Mouse (Mus musculus): ENCODE results near the gene Ckap5. TPM values are rescaled to one million over a fixed set of nuclear protein-coding genes. Genes with fewer than 3 reads are reported as not detected.
A peak's percentile ranks its signal among the peaks of the same experiment; 100 is the strongest.

Gene Ckap5
- polyA plus RNA-seq, 1 experiment from 2014 or later, result 127 TPM

GRCm38 (mm10) chr2:91649553-91650359 lies 123.2 kb downstream of the Ckap5 start, which contains the start of the genes Zfp408 and Arhgap1:
TSS of gene Zfp408 (minus strand) at chr2:91649791.
TSS of gene Arhgap1 (plus strand) at chr2:91649860.
- H3K36me3 ChIP-seq, result peaks cover 63% of the 10 kb centered on the region
- peak within 1 kb of the TSS; percentile 94 for H3K27ac ChIP-seq
- WGBS, result under 1% methylated on average over 44 of the region's 44 CpGs
- H3K9me3 ChIP-seq (replicated peaks), result no peaks in the 10 kb centered on the region
- peaks cover 18% of the 10 kb centered on the region for H3K4me1 ChIP-seq
- DNase-seq (ENCODE audit: low spot score), result peak; percentile 99
- H3K4me3 ChIP-seq, result peak within 1 kb of the TSS; percentile 98
- H3K27me3 ChIP-seq (ENCODE audit: low read depth, poor library complexity, severe bottlenecking), result no peaks in the 10 kb centered on the region

DNA sequence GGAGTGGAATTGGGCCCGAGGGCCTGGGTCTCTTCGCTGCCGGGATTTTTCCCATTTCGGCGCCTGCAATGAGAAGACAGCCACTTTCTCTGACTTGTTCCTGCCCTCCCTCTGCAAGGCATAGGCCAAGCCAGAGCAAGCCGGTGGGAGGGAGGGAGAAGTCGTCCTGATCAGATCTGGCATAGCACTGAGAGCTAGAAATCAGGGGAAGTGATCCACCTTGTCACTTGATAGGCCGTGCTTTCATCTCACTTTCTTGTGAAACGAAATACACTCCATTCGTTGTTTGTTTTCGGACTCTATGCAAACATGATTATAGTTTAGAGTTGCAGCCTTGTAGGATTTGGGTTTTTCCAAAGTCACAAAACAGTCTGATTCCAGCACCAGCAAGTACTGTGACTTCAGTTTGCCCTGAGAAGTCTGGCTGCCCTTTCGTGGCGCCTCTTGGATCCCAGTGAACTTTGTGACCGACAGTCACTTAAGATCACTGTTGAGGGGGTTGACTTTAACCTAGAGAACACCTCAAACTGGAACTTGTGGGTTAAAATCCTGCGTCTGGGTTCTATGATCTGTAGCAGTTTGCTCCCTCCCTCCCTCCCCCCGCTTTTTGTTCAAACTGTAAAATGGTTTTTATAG lies 123.9 kb downstream of the Ckap5 start:
- no peak for DNase-seq (ENCODE audit: low spot score)
- 17% methylated on average over 16 of the region's 16 CpGs for WGBS
- Histone ChIP-seq H3K4me1 (peaks cover 18% of the 10 kb centered on the region), H3K4me3 (peak overlapping the region; percentile 98), H3K27ac (peak overlapping the region; percentile 94), H3K36me3 (peaks cover 63% of the 10 kb centered on the region), H3K9me3 (replicated peaks) (no peaks in the 10 kb centered on the region), H3K27me3 (ENCODE audit: low read depth, poor library complexity, severe bottlenecking) (no peaks in the 10 kb centered on the region)

GRCm38 (mm10) chr2:91651458-91652258 lies 125.1 kb downstream of the Ckap5 start:
- Histone ChIP-seq H3K36me3 (peaks cover 63% of the 10 kb centered on the region), H3K4me3 (no peak overlapping the region), H3K4me1 (peaks cover 18% of the 10 kb centered on the region), H3K27me3 (ENCODE audit: low read depth, poor library complexity, severe bottlenecking) (no peaks in the 10 kb centered on the region), H3K27ac (no peak overlapping the region), H3K9me3 (replicated peaks) (no peaks in the 10 kb centered on the region)
- WGBS, result 89% methylated on average over 14 of the region's 14 CpGs
- DNase-seq (ENCODE audit: low spot score), result no peak

DNA sequence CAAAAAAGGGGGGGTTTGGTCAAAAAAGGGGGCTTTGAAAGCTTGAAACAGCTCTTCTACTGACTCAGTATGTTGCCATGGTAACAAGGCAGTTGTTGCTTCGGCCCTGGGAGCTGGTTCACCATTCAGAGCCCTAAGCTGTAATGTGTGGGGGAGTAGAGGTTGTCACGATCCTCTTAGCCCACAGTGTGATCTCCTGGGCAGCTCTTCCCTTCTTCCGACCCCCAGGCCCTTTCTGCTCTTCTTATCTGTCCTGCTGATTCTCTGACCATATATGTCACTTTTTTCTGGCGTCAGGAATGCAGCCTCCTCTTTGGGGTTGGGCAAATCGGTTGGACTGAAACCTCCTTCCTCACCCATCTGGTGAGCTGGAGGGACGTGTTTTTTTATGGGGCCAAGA lies 126.3 kb downstream of the Ckap5 start:
- no peak for DNase-seq (ENCODE audit: low spot score)
- no peak overlapping the region for H3K27ac ChIP-seq
- H3K27me3 ChIP-seq (ENCODE audit: low read depth, poor library complexity, severe bottlenecking), result no peaks in the 10 kb centered on the region
- peaks cover 63% of the 10 kb centered on the region for H3K36me3 ChIP-seq
- H3K4me1 ChIP-seq, result peaks cover 18% of the 10 kb centered on the region
- 72% methylated on average over 6 of the region's 6 CpGs for WGBS
- H3K9me3 ChIP-seq (replicated peaks), result no peaks in the 10 kb centered on the region
- no peak overlapping the region for H3K4me3 ChIP-seq

- no peaks in the 10 kb centered on the region for H3K9me3 ChIP-seq (replicated peaks)
- no peak for DNase-seq (ENCODE audit: low spot score)
- no peak overlapping the region for H3K4me3 ChIP-seq
- H3K36me3 ChIP-seq, result peaks cover 82% of the 10 kb centered on the region
- no peak overlapping the region for H3K27ac ChIP-seq
- H3K4me1 ChIP-seq, result peaks cover 8% of the 10 kb centered on the region
- 90% methylated on average over 5 of the region's 5 CpGs for WGBS
- H3K27me3 ChIP-seq (ENCODE audit: low read depth, poor library complexity, severe bottlenecking), result no peaks in the 10 kb centered on the region
These were observed 128.8 kb downstream of the Ckap5 start for GRCm38 (mm10) chr2:91655388-91655787.

GRCm38 (mm10) chr2:91655827-91656226 lies 129.3 kb downstream of the Ckap5 start:
- Histone ChIP-seq H3K9me3 (replicated peaks) (no peaks in the 10 kb centered on the region), H3K36me3 (peaks cover 83% of the 10 kb centered on the region), H3K4me3 (no peak overlapping the region), H3K27ac (no peak overlapping the region), H3K4me1 (peaks cover 4% of the 10 kb centered on the region), H3K27me3 (ENCODE audit: low read depth, poor library complexity, severe bottlenecking) (no peaks in the 10 kb centered on the region)
- 80% methylated on average over 6 of the region's 6 CpGs for whole genome bisulfite sequencing
- DNase-seq (ENCODE audit: low spot score), result no peak

GRCm38 (mm10) chr2:91656774-91657173 lies 130.2 kb downstream of the Ckap5 start:
- H3K27me3 ChIP-seq (ENCODE audit: low read depth, poor library complexity, severe bottlenecking), result no peaks in the 10 kb centered on the region
- H3K36me3 ChIP-seq, result peaks cover 91% of the 10 kb centered on the region
- H3K27ac ChIP-seq, result no peak overlapping the region
- WGBS, result 71% methylated on average over 8 of the region's 8 CpGs
- H3K9me3 ChIP-seq (replicated peaks), result no peaks in the 10 kb centered on the region
- no peak for DNase-seq (ENCODE audit: low spot score)
- no peak overlapping the region for H3K4me3 ChIP-seq
- no peaks in the 10 kb centered on the region for H3K4me1 ChIP-seq

DNA sequence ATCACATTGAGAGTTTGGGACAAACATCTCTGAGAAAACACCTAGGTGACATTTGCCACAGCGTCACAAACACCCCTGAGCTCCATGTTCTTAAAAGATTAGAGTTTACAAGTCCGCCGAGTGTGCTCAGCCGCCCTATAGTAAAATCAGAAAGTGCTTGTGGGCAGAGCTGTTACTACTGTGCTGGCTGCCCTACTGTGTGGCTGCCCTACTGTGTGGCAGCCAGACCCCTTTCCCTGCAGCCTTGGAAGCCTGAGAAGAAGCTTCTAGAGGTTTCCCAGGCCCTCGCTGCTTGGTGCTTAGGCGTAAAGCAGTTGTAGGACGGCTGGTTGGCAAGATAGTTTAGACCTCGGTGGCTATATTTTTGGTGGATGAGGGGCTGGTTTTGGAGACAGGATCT lies 133.1 kb downstream of the Ckap5 start:
- Histone ChIP-seq H3K27ac (no peak overlapping the region), H3K4me1 (no peaks in the 10 kb centered on the region), H3K36me3 (peaks cover 95% of the 10 kb centered on the region), H3K27me3 (ENCODE audit: low read depth, poor library complexity, severe bottlenecking) (no peaks in the 10 kb centered on the region), H3K4me3 (no peak overlapping the region), H3K9me3 (replicated peaks) (no peaks in the 10 kb centered on the region)
- WGBS, result 97% methylated on average over 8 of the region's 8 CpGs
- DNase-seq (ENCODE audit: low spot score), result no peak

- no peak for DNase-seq (ENCODE audit: low spot score)
- WGBS, result 93% methylated on average over 6 of the region's 6 CpGs
- H3K36me3 ChIP-seq, result peaks cover 92% of the 10 kb centered on the region
These were observed 134.4 kb downstream of the Ckap5 start for GRCm38 (mm10) chr2:91660981-91661380.

DNA sequence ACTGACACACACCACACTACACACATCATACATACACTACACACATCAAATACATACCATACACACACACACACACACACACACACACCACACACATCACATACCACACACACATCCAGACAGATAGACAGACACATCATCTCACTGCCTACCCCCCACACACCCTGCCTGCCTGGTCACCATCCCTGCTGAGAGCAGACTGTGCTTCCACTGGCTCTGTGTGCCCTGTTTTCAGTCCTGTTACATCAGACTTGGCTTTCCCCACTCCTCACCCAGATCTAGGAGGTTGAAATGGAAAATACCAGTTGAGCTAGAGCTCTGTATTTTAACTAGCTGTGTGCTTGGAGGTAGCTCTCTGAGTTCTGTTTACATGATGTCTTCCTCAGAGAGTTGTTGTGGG lies 138.2 kb downstream of the Ckap5 start:
- no peak for DNase-seq (ENCODE audit: low spot score)
- H3K27ac ChIP-seq, result no peak overlapping the region
- H3K4me1 ChIP-seq, result no peaks in the 10 kb centered on the region
- no peaks in the 10 kb centered on the region for H3K9me3 ChIP-seq (replicated peaks)
- H3K27me3 ChIP-seq (ENCODE audit: low read depth, poor library complexity, severe bottlenecking), result no peaks in the 10 kb centered on the region
- peaks cover 83% of the 10 kb centered on the region for H3K36me3 ChIP-seq
- H3K4me3 ChIP-seq, result no peak overlapping the region

More at GRCm38 (mm10) chr2:91660981-91661380, 134.4 kb downstream of the Ckap5 start:
- Histone ChIP-seq H3K4me3 (no peak overlapping the region), H3K27me3 (ENCODE audit: low read depth, poor library complexity, severe bottlenecking) (no peaks in the 10 kb centered on the region), H3K9me3 (replicated peaks) (no peaks in the 10 kb centered on the region), H3K4me1 (no peaks in the 10 kb centered on the region), H3K27ac (no peak overlapping the region)

- H3K27me3 ChIP-seq (ENCODE audit: low read depth, poor library complexity, severe bottlenecking), result no peaks in the 10 kb centered on the region
- H3K4me1 ChIP-seq, result no peaks in the 10 kb centered on the region
- no peaks in the 10 kb centered on the region for H3K9me3 ChIP-seq (replicated peaks)
- no peak overlapping the region for H3K27ac ChIP-seq
- no peak for DNase-seq (ENCODE audit: low spot score)
- H3K36me3 ChIP-seq, result peaks cover 86% of the 10 kb centered on the region
- H3K4me3 ChIP-seq, result no peak overlapping the region
- 94% methylated on average over 6 of the region's 6 CpGs for WGBS
These were observed 139.9 kb downstream of the Ckap5 start for GRCm38 (mm10) chr2:91666386-91666910.

DNA sequence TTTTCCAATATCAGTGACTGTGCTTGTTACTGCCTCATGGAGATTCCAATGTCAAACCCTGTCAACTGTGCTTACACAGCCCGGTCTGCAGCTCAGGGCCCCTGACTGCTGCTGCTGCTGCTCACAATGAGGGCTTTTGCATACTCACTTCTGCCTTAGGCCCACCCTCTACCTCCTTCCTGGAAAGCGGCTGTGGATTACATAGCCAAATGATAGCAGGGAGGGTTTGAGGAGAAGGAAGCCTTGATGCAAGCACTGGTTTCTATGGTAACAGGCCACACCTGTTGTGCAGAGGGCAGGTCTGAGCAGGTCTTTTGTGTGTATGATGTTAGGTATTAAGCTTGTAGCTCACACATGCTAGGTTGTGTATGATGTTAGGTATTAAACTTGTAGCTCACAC lies 141.2 kb downstream of the Ckap5 start:
- H3K36me3 ChIP-seq, result peaks cover 83% of the 10 kb centered on the region
- H3K4me1 ChIP-seq, result no peaks in the 10 kb centered on the region
- no peaks in the 10 kb centered on the region for H3K9me3 ChIP-seq (replicated peaks)
- no peak overlapping the region for H3K27ac ChIP-seq
- no peak for DNase-seq (ENCODE audit: low spot score)
- no peaks in the 10 kb centered on the region for H3K27me3 ChIP-seq (ENCODE audit: low read depth, poor library complexity, severe bottlenecking)
- WGBS, result 73% methylated on average over 2 of the region's 2 CpGs
- H3K4me3 ChIP-seq, result no peak overlapping the region

All from limb, embryonic 10.5 days (tissue).